Mouse (Mus musculus) forebrain, embryonic 12.5 days (tissue): ENCODE data around the gene Cntrl. TPM values are rescaled to one million over a fixed set of nuclear protein-coding genes. Genes with fewer than 3 reads are reported as not detected.

Experiments
- ATAC-seq: fragments of 200-750 bp; cut with Nextera tagmentation; 2 replicates; pipeline ENCODE4 v1.8.0; 2017; ENCODE audit warnings: moderate TSS enrichment; ENCODE audit not compliant: low FRiP score
- H3K27ac ChIP-seq: fragments of 300-500 bp; sonication (generic); 2 replicates; pipeline ENCODE4 v1.5.1; 2016; ENCODE audit warnings: mild to moderate bottlenecking
- H3K27me3 ChIP-seq: fragments of 300-500 bp; sonication (generic); 2 replicates; pipeline ENCODE4 v1.6.1; 2016; ENCODE audit warnings: mild to moderate bottlenecking
- H3K36me3 ChIP-seq: fragments of 300-500 bp; sonication (generic); replicated peaks from 2 replicates; pipeline ENCODE4 v1.6.1; 2016; ENCODE audit warnings: mild to moderate bottlenecking
- H3K4me1 ChIP-seq: fragments of 300-500 bp; sonication (generic); 2 replicates; pipeline ENCODE4 v1.6.1; 2016
- H3K4me2 ChIP-seq: fragments of 300-500 bp; sonication (generic); 2 replicates; pipeline ENCODE4 v1.6.1; 2016; ENCODE audit warnings: mild to moderate bottlenecking, moderate library complexity
- H3K4me3 ChIP-seq: fragments of 300-500 bp; sonication (generic); replicated peaks from 2 replicates; pipeline ENCODE4 v1.5.1; 2016; ENCODE audit warnings: mild to moderate bottlenecking
- H3K9ac ChIP-seq: fragments of 300-500 bp; sonication (generic); 2 replicates; pipeline ENCODE4 v1.6.1; 2016; ENCODE audit warnings: mild to moderate bottlenecking
- H3K9me3 ChIP-seq: fragments of 300-500 bp; sonication (generic); 2 replicates; pipeline ENCODE4 v1.6.1; 2016
- WGBS: fragments of 180-500 bp; shearing (Covaris S2); methylation state at CpG from one replicate; pipeline ENCODE4 v1.1.7; 2016; 5-methylcytosine and 5-hydroxymethylcytosine counted together
- polyA plus RNA-seq: library from polyadenylated mRNA; unstranded; fragments of >200 nt; fragmentation: Nextera tagmentation; extraction: Ambion mirVana; gene quantifications from 2 replicates; pipeline ENCODE4 v1.2.1, GENCODE M21; 2016

The Cntrl gene
- polyA plus RNA-seq, 1 experiment from 2014 or later = 37.1 TPM

- no peaks in the 10 kb centered on the region for H3K9me3 ChIP-seq
- no peaks in the 10 kb centered on the region for H3K36me3 ChIP-seq
- no peaks in the 10 kb centered on the region for H3K27me3 ChIP-seq
- H3K4me2 ChIP-seq = no peak overlapping the region
- peaks cover 14% of the 10 kb centered on the region for H3K4me1 ChIP-seq
- H3K4me3 ChIP-seq = no peak overlapping the region
- no peak overlapping the region for H3K27ac ChIP-seq
- WGBS = 85% methylated on average over 3 of the region's 3 CpGs
- no peak for ATAC-seq
- no peak overlapping the region for H3K9ac ChIP-seq
Measured at GRCm38 (mm10) chr2:35211681-35212080, 102.4 kb downstream of the Cntrl start.

- WGBS = 88% methylated on average over 12 of the region's 12 CpGs
- Histone ChIP-seq H3K27ac (no peak overlapping the region), H3K4me3 (no peak overlapping the region), H3K9me3 (no peaks in the 10 kb centered on the region), H3K9ac (no peak overlapping the region), H3K27me3 (no peaks in the 10 kb centered on the region), H3K36me3 (no peaks in the 10 kb centered on the region), H3K4me1 (peaks cover 14% of the 10 kb centered on the region), H3K4me2 (no peak overlapping the region)
- ATAC-seq = no peak
Measured at GRCm38 (mm10) chr2:35213345-35213910, 104.1 kb downstream of the Cntrl start.

- Histone ChIP-seq H3K4me3 (0 out of 2 replicates have a peak overlapping the region, but pooled peaks have one; percentile 8), H3K27ac (peak overlapping the region; percentile 66), H3K27me3 (no peaks in the 10 kb centered on the region), H3K9ac (0 out of 2 replicates have a peak overlapping the region, but pooled peaks have one; percentile 12), H3K4me2 (peak overlapping the region; percentile 43), H3K4me1 (peaks cover 14% of the 10 kb centered on the region), H3K36me3 (no peaks in the 10 kb centered on the region), H3K9me3 (no peaks in the 10 kb centered on the region)
- ATAC-seq = peak; percentile 93
- WGBS = 2% methylated on average over 12 of the region's 12 CpGs
Measured at GRCm38 (mm10) chr2:35214881-35215358, 105.6 kb downstream of the Cntrl start.

GRCm38 (mm10) chr2:35215363-35215762, 106.1 kb downstream of the Cntrl start:
- Histone ChIP-seq H3K36me3 (no peaks in the 10 kb centered on the region), H3K4me3 (no peak overlapping the region), H3K4me1 (peaks cover 14% of the 10 kb centered on the region), H3K27me3 (no peaks in the 10 kb centered on the region), H3K4me2 (peak overlapping the region; percentile 43), H3K27ac (peak overlapping the region; percentile 66), H3K9ac (0 out of 2 replicates have a peak overlapping the region, but pooled peaks have one; percentile 12), H3K9me3 (no peaks in the 10 kb centered on the region)
- 9% methylated on average over 14 of the region's 14 CpGs for WGBS
- ATAC-seq = peak; percentile 44

GRCm38 (mm10) chr2:35216701-35217100, 107.4 kb downstream of the Cntrl start:
- no peak overlapping the region for H3K9ac ChIP-seq
- no peaks in the 10 kb centered on the region for H3K27me3 ChIP-seq
- no peak overlapping the region for H3K4me3 ChIP-seq
- H3K27ac ChIP-seq = no peak overlapping the region
- H3K36me3 ChIP-seq = no peaks in the 10 kb centered on the region
- no peaks in the 10 kb centered on the region for H3K9me3 ChIP-seq
- no peak for ATAC-seq
- peaks cover 14% of the 10 kb centered on the region for H3K4me1 ChIP-seq
- H3K4me2 ChIP-seq = no peak overlapping the region
- 85% methylated on average over 2 of the region's 2 CpGs for WGBS

- no peak for ATAC-seq
- Histone ChIP-seq H3K9ac (no peak overlapping the region), H3K4me2 (no peak overlapping the region), H3K27me3 (no peaks in the 10 kb centered on the region), H3K27ac (no peak overlapping the region), H3K36me3 (no peaks in the 10 kb centered on the region), H3K4me3 (no peak overlapping the region), H3K4me1 (peaks cover 14% of the 10 kb centered on the region), H3K9me3 (no peaks in the 10 kb centered on the region)
- 92% methylated on average over 3 of the region's 3 CpGs for WGBS
Measured at GRCm38 (mm10) chr2:35218736-35219135, 109.4 kb downstream of the Cntrl start.

GRCm38 (mm10) chr2:35222822-35223391, 113.6 kb downstream of the Cntrl start:
- 71% methylated on average over 6 of the region's 6 CpGs for WGBS
- Histone ChIP-seq H3K4me3 (no peak overlapping the region), H3K27ac (no peak overlapping the region), H3K4me2 (no peak overlapping the region), H3K4me1 (no peaks in the 10 kb centered on the region), H3K9me3 (no peaks in the 10 kb centered on the region), H3K9ac (no peak overlapping the region), H3K36me3 (no peaks in the 10 kb centered on the region), H3K27me3 (no peaks in the 10 kb centered on the region)
- no peak for ATAC-seq

- Histone ChIP-seq H3K36me3 (no peaks in the 10 kb centered on the region), H3K4me1 (peaks cover 2% of the 10 kb centered on the region; the same call in 1 of the 2 replicates), H3K4me3 (no peak overlapping the region), H3K27me3 (no peaks in the 10 kb centered on the region), H3K9me3 (no peaks in the 10 kb centered on the region), H3K4me2 (no peak overlapping the region), H3K27ac (no peak overlapping the region), H3K9ac (no peak overlapping the region)
- no peak for ATAC-seq
- 92% methylated on average over 15 of the region's 15 CpGs for WGBS
Measured at GRCm38 (mm10) chr2:35224285-35224684, 115.0 kb downstream of the Cntrl start.

GRCm38 (mm10) chr2:35228145-35228544, 118.9 kb downstream of the Cntrl start:
- peaks cover 13% of the 10 kb centered on the region for H3K4me1 ChIP-seq
- H3K4me3 ChIP-seq = no peak overlapping the region
- H3K27me3 ChIP-seq = no peaks in the 10 kb centered on the region
- H3K9me3 ChIP-seq = no peaks in the 10 kb centered on the region
- H3K36me3 ChIP-seq = no peaks in the 10 kb centered on the region
- no peak for ATAC-seq
- WGBS = 22% methylated on average over 4 of the region's 4 CpGs
- H3K27ac ChIP-seq = no peak overlapping the region
- no peak overlapping the region for H3K9ac ChIP-seq
- H3K4me2 ChIP-seq = no peak overlapping the region

Other genes starting within 250 kb of the Cntrl start
- not detected in 2 replicates for gene Cutal, start 235.1 kb upstream of the Cntrl start, polyA plus RNA-seq
- 97.9 and 110 TPM in 2 replicates for gene Psmd5, start 234.5 kb upstream of the Cntrl start, polyA plus RNA-seq
- 3.9 and 6.1 TPM in 2 replicates for gene Phf19, start 195.5 kb upstream of the Cntrl start, polyA plus RNA-seq
- 0.37 and 0.45 TPM in 2 replicates for gene Traf1, start 147.7 kb upstream of the Cntrl start, polyA plus RNA-seq
- gene Hc, start 48.1 kb upstream of the Cntrl start, polyA plus RNA-seq = 0.45 and 1.2 TPM in 2 replicates
- 0.22 and 0.98 TPM in 2 replicates for gene AI182371, start 7.9 kb upstream of the Cntrl start, polyA plus RNA-seq
- 355 and 396 TPM in 2 replicates for gene Rab14, start 91.6 kb downstream of the Cntrl start, polyA plus RNA-seq
- gene Gsn, start 146.9 kb downstream of the Cntrl start, polyA plus RNA-seq = 27.2 and 32.7 TPM in 2 replicates
- gene Stom, start 227.5 kb downstream of the Cntrl start, polyA plus RNA-seq = 11.0 TPM in 2 replicates